Mouse (Mus musculus): ENCODE data around the gene Upk1a. TPM values are rescaled to one million over a fixed set of nuclear protein-coding genes. Genes with fewer than 3 reads are reported as not detected.

The Upk1a gene
- 0.70 and 0.72 TPM in 2 replicates for polyA plus RNA-seq (2015; fragmentation: Nextera tagmentation; extraction: Ambion mirVana)

DNA sequence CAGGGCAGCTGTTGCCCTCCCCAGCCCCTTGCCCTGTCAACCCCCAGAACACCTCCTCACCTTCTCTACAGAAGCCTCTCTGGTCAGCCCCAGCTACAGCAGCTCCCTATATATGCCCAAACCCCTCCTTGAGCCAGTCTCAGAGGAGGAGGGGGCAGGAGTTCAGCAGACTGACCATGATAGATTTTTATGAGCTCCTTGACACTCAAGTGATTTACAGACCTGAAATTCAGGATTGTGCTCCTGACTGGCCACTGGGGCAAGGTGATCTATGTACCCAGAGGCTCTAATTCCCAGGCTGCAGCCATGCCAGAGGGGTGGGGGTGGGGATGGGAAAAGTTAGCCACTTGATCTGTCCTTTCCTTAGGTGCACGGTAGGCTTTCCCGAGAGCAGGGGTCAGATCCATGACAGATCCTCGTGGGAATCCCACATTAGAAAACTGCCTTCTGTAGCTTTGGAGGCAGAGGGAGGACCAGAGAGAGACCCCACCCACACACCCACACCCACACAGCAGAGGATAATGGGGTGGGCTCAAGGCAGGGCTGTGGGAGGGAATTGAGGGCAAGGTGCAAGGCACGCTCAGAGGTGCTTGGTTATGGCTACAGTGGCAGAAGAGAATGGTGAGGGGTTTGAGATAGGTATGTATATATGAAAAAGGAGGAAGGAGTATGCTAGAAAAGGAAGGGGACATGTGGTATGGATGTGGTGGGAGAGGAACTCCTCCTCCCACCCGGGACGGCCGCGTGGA is at the start of gene Upk1a:
Gene Upk1a (minus strand): TSS at position 194 of the 749 bp plus-strand sequence.
- H3K9me3 ChIP-seq (ENCODE audit: control insufficient read depth, low read length), result no peaks in the 10 kb centered on the region
- WGBS, result 82% methylated on average over 8 of the region's 8 CpGs
- H3K36me3 ChIP-seq (ENCODE audit: control insufficient read depth, insufficient read depth, low read length), result peaks cover 23% of the 10 kb centered on the region
- H3K27ac ChIP-seq (ENCODE audit: low read depth, low read length), result no peak within 1 kb of the TSS
- no peaks in the 10 kb centered on the region for H3K27me3 ChIP-seq (replicated peaks; ENCODE audit: control insufficient read depth, insufficient read depth, low read length)
- no peaks in the 10 kb centered on the region for H3K4me1 ChIP-seq (ENCODE audit: control insufficient read depth, insufficient read depth, low read depth, low read length)
- ATAC-seq, result 0 out of 2 replicates have a peak, but pooled peaks have one; percentile 21
- H3K4me3 ChIP-seq (ENCODE audit: low read length), result no peak within 1 kb of the TSS
- no peak within 1 kb of the TSS for H3K4me2 ChIP-seq (ENCODE audit: low read length)
- H3K9ac ChIP-seq (ENCODE audit: low read depth, low read length), result no peak within 1 kb of the TSS

GRCm38 (mm10) chr7:30649591-30650540 is 37.2 kb upstream of the Upk1a start, which contains the start of gene Rbm42:
Gene Rbm42 (minus strand): TSS chr7:30650317.
- peak within 1 kb of the TSS; percentile 81 for H3K27ac ChIP-seq (ENCODE audit: low read depth, low read length)

GRCm38 (mm10) chr7:30639083-30639482 is 26.4 kb upstream of the Upk1a start:
- Histone ChIP-seq H3K9me3 (ENCODE audit: control insufficient read depth, low read length) (no peaks in the 10 kb centered on the region), H3K36me3 (ENCODE audit: control insufficient read depth, insufficient read depth, low read length) (peaks cover 31% of the 10 kb centered on the region), H3K9ac (ENCODE audit: low read depth, low read length) (no peak overlapping the region), H3K4me3 (ENCODE audit: low read length) (no peak overlapping the region), H3K27ac (ENCODE audit: low read depth, low read length) (no peak overlapping the region), H3K27me3 (replicated peaks; ENCODE audit: control insufficient read depth, insufficient read depth, low read length) (peaks cover 26% of the 10 kb centered on the region), H3K4me1 (ENCODE audit: control insufficient read depth, insufficient read depth, low read depth, low read length) (peaks cover 3% of the 10 kb centered on the region; the same call in 1 of the 2 replicates), H3K4me2 (ENCODE audit: low read length) (no peak overlapping the region)
- ATAC-seq, result no peak
- WGBS, result 31% methylated on average over 4 of the region's 4 CpGs

More at GRCm38 (mm10) chr7:30649591-30650540, 37.2 kb upstream of the Upk1a start, which contains the start of gene Rbm42:
- Histone ChIP-seq H3K9ac (ENCODE audit: low read depth, low read length) (peak within 1 kb of the TSS; percentile 96), H3K36me3 (ENCODE audit: control insufficient read depth, insufficient read depth, low read length) (peaks cover 18% of the 10 kb centered on the region), H3K4me1 (ENCODE audit: control insufficient read depth, insufficient read depth, low read depth, low read length) (peaks cover 12% of the 10 kb centered on the region), H3K4me2 (ENCODE audit: low read length) (peak within 1 kb of the TSS; percentile 85), H3K27me3 (replicated peaks; ENCODE audit: control insufficient read depth, insufficient read depth, low read length) (no peaks in the 10 kb centered on the region), H3K9me3 (ENCODE audit: control insufficient read depth, low read length) (no peaks in the 10 kb centered on the region), H3K4me3 (ENCODE audit: low read length) (peak within 1 kb of the TSS; percentile 82)
- WGBS, result 1% methylated on average over 59 of the region's 59 CpGs
- peak; percentile 100 for ATAC-seq

GRCm38 (mm10) chr7:30636395-30636794 is 23.7 kb upstream of the Upk1a start:
- 31% methylated on average over 11 of the region's 11 CpGs for WGBS
- H3K4me3 ChIP-seq (ENCODE audit: low read length), result no peak overlapping the region
- no peaks in the 10 kb centered on the region for H3K9me3 ChIP-seq (ENCODE audit: control insufficient read depth, low read length)
- ATAC-seq, result no peak
- H3K4me1 ChIP-seq (ENCODE audit: control insufficient read depth, insufficient read depth, low read depth, low read length), result peaks cover 3% of the 10 kb centered on the region; the same call in 1 of the 2 replicates
- H3K36me3 ChIP-seq (ENCODE audit: control insufficient read depth, insufficient read depth, low read length), result peaks cover 13% of the 10 kb centered on the region
- peaks cover 45% of the 10 kb centered on the region for H3K27me3 ChIP-seq (replicated peaks; ENCODE audit: control insufficient read depth, insufficient read depth, low read length)
- H3K27ac ChIP-seq (ENCODE audit: low read depth, low read length), result no peak overlapping the region
- no peak overlapping the region for H3K9ac ChIP-seq (ENCODE audit: low read depth, low read length)
- no peak overlapping the region for H3K4me2 ChIP-seq (ENCODE audit: low read length)

- Histone ChIP-seq H3K9ac (ENCODE audit: low read depth, low read length) (no peak within 1 kb of the TSS), H3K27me3 (replicated peaks; ENCODE audit: control insufficient read depth, insufficient read depth, low read length) (peaks cover 45% of the 10 kb centered on the region)
- no peak for ATAC-seq
These were observed 23.1 kb upstream of the Upk1a start, which contains the start of gene Etv2 for GRCm38 (mm10) chr7:30635752-30636151. Gene Etv2 (minus strand): TSS chr7:30635852.

GRCm38 (mm10) chr7:30634621-30635020 is 22.0 kb upstream of the Upk1a start:
- Histone ChIP-seq H3K4me3 (ENCODE audit: low read length) (no peak overlapping the region), H3K4me1 (ENCODE audit: control insufficient read depth, insufficient read depth, low read depth, low read length) (peaks cover 3% of the 10 kb centered on the region; the same call in 1 of the 2 replicates), H3K36me3 (ENCODE audit: control insufficient read depth, insufficient read depth, low read length) (no peaks in the 10 kb centered on the region), H3K4me2 (ENCODE audit: low read length) (peak overlapping the region; percentile 18; the same call in 1 of the 2 replicates), H3K27ac (ENCODE audit: low read depth, low read length) (no peak overlapping the region), H3K27me3 (replicated peaks; ENCODE audit: control insufficient read depth, insufficient read depth, low read length) (peaks cover 47% of the 10 kb centered on the region), H3K9ac (ENCODE audit: low read depth, low read length) (no peak overlapping the region), H3K9me3 (ENCODE audit: control insufficient read depth, low read length) (no peaks in the 10 kb centered on the region)
- ATAC-seq, result no peak
- under 1% methylated on average over 20 of the region's 20 CpGs for WGBS

More at GRCm38 (mm10) chr7:30635752-30636151, 23.1 kb upstream of the Upk1a start, which contains the start of gene Etv2:
- H3K4me2 ChIP-seq (ENCODE audit: low read length), result peak within 1 kb of the TSS; percentile 18; the same call in 1 of the 2 replicates
- no peak within 1 kb of the TSS for H3K4me3 ChIP-seq (ENCODE audit: low read length)
- peaks cover 3% of the 10 kb centered on the region; the same call in 1 of the 2 replicates for H3K4me1 ChIP-seq (ENCODE audit: control insufficient read depth, insufficient read depth, low read depth, low read length)
- no peaks in the 10 kb centered on the region for H3K9me3 ChIP-seq (ENCODE audit: control insufficient read depth, low read length)
- WGBS, result 1% methylated on average over 5 of the region's 5 CpGs
- peaks cover 7% of the 10 kb centered on the region for H3K36me3 ChIP-seq (ENCODE audit: control insufficient read depth, insufficient read depth, low read length)
- H3K27ac ChIP-seq (ENCODE audit: low read depth, low read length), result no peak within 1 kb of the TSS

- Histone ChIP-seq H3K9me3 (ENCODE audit: control insufficient read depth, low read length) (no peaks in the 10 kb centered on the region), H3K4me1 (ENCODE audit: control insufficient read depth, insufficient read depth, low read depth, low read length) (peaks cover 3% of the 10 kb centered on the region; the same call in 1 of the 2 replicates), H3K4me2 (ENCODE audit: low read length) (no peak overlapping the region), H3K36me3 (ENCODE audit: control insufficient read depth, insufficient read depth, low read length) (no peaks in the 10 kb centered on the region), H3K4me3 (ENCODE audit: low read length) (no peak overlapping the region), H3K9ac (ENCODE audit: low read depth, low read length) (no peak overlapping the region; the same call in 1 of the 2 replicates), H3K27me3 (replicated peaks; ENCODE audit: control insufficient read depth, insufficient read depth, low read length) (peaks cover 47% of the 10 kb centered on the region), H3K27ac (ENCODE audit: low read depth, low read length) (no peak overlapping the region)
- 7% methylated on average over 27 of the region's 27 CpGs for WGBS
- ATAC-seq, result no peak
These were observed 21.2 kb upstream of the Upk1a start for GRCm38 (mm10) chr7:30633762-30634412.

- Histone ChIP-seq H3K27me3 (replicated peaks; ENCODE audit: control insufficient read depth, insufficient read depth, low read length) (peaks cover 20% of the 10 kb centered on the region), H3K9me3 (ENCODE audit: control insufficient read depth, low read length) (no peaks in the 10 kb centered on the region), H3K4me3 (ENCODE audit: low read length) (no peak overlapping the region), H3K36me3 (ENCODE audit: control insufficient read depth, insufficient read depth, low read length) (peaks cover 3% of the 10 kb centered on the region; the same call in 1 of the 2 replicates), H3K4me2 (ENCODE audit: low read length) (no peak overlapping the region), H3K9ac (ENCODE audit: low read depth, low read length) (no peak overlapping the region), H3K4me1 (ENCODE audit: control insufficient read depth, insufficient read depth, low read depth, low read length) (peaks cover 9% of the 10 kb centered on the region), H3K27ac (ENCODE audit: low read depth, low read length) (no peak overlapping the region)
- no peak for ATAC-seq
These were observed 16.4 kb upstream of the Upk1a start for GRCm38 (mm10) chr7:30629013-30629412.
